Mouse (Mus musculus): ENCODE data around the gene Rabgap1l.

The Rabgap1l gene

GRCm38 (mm10) chr1:160792686-160793355 lies at the start of gene Rabgap1l:
Gene Rabgap1l (minus strand): TSS chr1:160793211.
- DNase-seq = peak; percentile 100

GRCm38 (mm10) chr1:160842567-160842966 lies 49.6 kb upstream of the Rabgap1l start:
- DNase-seq = peak; percentile 75

DNA sequence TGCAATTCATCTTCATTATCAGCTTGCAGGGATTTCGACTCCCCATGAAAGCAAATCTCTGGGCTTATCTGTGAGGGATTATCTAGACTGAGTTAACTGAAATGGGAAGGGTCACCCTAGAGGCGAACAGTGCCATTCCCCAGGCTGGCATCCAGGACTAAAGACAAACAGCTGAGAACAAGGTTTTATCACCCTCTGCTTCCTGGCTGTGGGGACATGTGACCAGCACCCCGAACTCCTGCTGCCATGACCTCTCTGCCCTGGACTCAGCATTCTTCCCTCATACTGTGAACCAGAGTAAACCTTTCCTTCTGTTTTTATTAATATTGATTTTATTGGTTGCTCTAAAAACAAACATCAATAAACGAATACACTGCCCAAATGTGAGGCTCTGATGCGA lies 47.6 kb upstream of the Rabgap1l start:
- no peak for DNase-seq

DNA sequence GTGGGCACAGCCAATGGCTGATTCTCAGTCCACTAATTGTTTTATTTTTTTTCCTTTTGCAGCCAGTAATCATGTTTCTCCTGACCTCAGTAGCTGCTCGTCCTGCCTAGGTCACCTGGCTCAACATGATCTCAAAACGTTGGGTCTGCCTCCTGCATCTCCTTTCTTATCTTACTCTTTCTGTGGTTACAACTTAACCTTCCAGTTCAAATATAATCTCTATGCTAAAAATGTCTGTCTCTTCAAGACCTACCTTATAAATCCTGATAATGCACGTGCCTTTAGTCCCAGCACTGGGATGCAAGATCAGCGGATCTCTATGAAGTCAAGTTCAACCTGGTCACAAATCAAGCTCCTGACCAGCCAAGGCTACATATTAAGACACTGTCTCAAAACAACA lies 46.1 kb upstream of the Rabgap1l start:
- no peak for DNase-seq

DNA sequence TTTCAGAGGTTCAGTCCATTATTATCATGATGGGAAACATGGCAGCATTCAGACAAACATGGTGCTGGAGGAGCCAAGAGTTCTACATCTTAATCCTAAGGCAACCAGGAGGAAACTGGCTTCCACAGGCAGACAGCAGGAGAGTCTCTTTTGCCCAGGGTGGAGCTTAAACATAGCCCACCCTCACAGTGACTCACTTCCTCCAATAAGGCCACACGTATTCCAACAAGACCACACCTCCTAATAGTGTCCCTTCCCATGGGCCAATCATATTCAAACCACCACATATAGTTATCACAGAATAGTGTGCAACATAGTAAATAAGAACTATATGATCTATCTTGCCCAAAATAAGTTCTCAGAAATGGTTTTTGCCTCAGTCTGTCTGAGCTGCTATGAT lies 41.4 kb upstream of the Rabgap1l start:
- DNase-seq = no peak

DNA sequence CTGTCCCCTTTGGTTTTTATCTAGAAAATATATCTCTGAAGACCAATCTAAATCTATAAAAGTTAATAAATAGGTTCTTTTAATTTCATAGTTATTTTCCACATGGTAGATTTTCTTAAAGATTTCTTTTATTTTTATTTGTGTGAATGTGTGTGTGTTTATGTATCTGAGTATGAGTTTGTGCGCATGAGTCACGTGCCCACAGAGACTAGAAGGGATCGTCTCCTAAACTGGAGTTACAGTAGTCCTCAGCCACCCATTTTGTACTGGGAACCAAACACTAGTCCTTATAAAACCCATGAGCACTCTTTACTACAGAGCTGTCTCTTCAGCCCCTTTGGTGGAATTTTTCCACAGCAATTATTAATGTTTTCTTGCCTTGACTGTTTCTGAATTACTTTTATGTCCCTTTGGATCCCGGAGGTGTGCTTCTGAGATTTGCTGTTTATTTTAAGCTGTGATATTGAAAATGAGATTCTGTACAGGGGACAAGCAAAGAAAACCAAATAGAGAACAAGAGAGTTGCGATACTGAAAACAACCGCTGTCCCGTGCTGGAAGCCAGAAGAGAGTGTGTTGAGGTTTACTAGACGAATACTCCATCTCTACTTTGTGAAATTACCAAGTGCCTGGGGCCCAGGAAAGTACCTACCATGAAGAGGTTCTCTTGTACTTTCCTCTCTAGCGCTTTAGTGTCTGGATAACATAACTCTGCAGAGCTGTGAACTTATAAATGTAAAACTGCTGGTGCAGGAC lies 39.4 kb upstream of the Rabgap1l start:
- DNase-seq = peak; percentile 15

DNA sequence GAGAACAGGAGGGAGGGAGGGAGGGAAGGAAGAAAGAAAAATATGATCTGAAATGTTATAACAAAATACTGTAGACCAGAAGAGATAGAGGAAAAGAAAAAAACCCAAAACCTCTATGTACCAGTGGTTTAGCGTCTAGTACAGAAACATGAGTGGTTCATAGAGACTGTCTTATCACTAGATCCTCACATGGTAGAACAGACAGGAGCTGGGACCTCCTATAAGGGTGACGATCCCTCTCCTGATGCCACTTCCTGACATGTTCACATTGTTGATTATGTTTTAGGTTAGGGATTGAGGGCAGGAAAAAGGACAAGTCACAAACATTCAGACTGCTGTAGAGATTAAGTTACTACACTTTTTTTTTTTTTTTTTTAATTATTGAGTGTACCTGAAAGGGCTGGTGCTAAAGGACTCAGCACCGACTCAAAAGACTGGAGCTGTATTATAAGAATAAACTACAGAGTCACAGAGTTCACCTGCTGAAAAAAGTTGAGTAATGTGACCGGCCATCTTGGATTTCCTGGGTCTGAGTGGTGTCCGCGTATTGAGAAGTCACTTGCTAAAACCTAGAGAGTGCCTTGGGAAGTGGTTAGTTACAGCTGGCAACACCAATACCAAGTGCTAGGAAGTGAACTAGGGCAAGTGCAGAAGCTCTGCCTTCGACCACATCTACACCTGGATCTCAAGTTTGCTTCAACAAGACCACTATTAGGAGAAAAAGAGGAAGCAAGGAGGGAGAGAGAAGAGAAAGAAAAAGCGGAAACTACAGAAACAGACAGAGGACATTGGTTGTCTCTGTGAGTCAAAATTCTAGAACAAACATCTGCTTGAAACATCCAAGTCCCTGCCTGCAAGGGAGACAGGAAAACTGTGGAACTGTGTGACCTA lies 37.8 kb upstream of the Rabgap1l start:
- peak; percentile 64 for DNase-seq

DNA sequence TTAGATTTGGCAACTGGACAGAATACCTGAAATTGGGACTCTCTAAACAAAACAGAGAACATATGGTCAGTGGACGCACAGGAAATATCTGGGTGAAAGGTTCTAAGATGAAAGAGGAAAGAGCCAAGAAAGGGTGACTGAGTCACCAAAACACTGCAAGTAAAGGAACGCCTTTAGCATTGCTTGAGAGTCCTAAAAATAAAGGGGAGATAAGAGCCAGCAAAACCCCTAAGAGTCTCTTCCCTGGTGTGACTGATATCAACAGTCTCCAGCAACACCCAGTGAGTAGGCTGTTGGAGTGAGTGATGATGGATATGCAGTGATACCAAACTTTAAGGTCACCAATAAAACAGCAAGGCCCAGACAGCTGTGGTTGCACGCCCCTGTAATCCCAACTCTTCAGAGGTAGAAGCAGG lies 32.4 kb upstream of the Rabgap1l start:
- DNase-seq = no peak

DNA sequence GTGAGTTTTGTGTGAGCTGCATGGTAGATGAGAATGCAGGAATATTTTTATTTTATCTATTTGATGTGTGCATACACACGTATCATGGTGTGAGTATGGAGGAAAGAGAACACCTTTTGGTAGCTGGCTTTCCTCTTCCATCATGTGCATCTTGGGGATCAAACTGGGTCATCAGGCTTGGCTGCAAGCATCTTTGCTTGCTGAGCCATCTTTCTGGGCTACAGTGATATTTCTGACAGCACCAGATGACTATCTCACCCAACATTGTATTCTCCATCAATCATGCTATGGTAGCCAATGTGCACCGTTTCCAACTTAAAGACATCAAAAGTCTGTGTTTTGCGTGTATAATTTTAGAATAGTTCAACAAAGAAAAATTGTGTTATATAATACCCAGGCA lies 30.6 kb upstream of the Rabgap1l start:
- no peak for DNase-seq

DNA sequence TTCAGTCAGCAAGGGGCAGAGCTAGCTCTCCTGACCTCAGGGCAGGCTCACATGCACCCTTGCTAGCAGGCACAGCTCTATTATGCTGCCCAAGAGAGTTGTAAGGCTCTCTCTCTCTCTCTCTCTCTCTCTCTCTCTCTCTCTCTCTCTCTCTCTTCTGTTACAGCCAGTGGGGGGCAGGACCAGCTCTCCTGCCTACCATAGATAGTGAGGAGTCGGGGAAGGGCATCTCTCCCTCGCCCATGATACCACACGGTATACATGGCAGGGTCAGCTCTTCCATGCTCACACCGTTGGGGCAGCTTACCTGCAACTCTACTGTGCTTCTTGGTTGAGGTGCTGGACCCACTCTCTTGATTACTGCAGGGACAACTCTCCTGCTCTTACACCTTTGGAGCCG lies 21.2 kb upstream of the Rabgap1l start:
- DNase-seq = no peak

DNA sequence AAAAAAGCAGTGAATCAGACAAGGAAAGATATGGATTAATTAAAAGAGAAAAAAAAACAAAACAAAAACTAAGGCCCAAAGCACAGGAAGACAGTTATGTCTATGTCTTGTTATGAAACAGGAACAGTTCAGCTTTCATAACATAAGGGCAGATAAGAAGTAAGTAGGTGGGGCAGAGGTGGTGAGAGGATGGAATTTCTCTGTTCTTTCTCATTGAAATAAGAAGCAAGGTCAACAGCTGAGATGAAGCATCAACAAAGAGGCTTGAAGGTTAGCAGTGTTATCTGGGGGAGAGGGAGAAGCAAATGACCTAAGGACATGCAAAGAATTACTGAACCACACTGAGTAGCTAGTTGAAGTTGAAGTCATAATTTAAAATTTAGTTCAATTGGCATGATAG lies 19.4 kb upstream of the Rabgap1l start:
- no peak for DNase-seq

DNA sequence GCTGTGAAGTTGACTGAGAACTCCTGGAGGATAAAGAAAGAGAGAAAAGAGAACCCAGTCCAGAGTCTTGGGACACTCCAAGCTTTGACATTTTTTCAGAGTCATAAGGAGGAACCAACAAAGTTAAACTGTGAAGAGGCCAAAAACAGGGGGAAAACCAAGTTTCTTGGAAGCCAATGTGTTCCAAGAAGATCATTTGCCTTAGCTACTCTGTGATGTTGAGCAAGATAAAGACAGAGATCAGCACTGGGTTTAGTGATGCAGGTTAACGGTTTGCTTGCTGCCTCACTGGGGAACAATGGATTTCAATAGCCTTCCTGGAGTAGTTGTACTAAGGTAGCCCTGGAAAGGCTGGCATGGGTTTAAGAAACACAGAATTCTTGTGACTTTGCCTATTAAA lies 18.9 kb upstream of the Rabgap1l start:
- no peak for DNase-seq

DNA sequence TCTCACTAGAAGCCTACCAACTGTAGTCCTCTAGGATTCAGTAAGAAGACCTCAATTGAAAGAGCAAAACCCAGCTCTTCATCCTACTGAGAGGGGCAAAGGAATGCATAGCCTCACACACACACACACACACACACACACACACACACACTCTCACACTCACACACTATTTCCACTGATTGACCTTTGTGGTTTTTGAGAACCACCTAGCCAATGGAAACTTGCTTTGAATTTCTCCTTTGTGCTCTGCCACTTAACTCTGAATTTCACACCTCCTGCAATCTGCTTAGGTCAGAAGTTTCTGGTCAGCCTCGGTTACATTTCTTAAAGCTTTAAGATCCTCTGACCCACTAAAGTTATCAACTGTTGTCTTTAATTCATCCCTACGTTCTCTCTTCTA lies 12.3 kb upstream of the Rabgap1l start:
- peak; percentile 22 for DNase-seq

DNA sequence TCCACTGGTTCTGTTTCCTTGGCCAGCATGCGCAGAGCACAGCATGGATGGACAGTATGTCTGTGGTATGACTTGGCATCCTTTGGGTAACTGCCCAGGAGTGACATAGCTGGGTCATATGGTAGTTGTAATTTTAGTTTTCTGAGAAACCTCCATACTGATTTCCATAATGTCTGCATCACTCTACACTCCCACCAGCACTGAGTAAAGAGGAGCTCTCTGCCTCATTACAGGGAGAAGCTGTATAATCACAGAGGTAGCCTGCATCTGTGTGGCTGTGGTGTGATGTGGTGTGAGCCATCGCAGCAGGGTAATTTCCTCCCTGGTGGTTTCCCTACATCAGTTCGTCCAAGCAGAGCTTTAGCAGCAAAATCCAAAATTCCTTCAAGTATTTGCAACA lies 7.0 kb upstream of the Rabgap1l start:
- peak; percentile 68 for DNase-seq

- no peak for DNase-seq
These were observed 2.0 kb upstream of the Rabgap1l start for GRCm38 (mm10) chr1:160795016-160795415.

DNA sequence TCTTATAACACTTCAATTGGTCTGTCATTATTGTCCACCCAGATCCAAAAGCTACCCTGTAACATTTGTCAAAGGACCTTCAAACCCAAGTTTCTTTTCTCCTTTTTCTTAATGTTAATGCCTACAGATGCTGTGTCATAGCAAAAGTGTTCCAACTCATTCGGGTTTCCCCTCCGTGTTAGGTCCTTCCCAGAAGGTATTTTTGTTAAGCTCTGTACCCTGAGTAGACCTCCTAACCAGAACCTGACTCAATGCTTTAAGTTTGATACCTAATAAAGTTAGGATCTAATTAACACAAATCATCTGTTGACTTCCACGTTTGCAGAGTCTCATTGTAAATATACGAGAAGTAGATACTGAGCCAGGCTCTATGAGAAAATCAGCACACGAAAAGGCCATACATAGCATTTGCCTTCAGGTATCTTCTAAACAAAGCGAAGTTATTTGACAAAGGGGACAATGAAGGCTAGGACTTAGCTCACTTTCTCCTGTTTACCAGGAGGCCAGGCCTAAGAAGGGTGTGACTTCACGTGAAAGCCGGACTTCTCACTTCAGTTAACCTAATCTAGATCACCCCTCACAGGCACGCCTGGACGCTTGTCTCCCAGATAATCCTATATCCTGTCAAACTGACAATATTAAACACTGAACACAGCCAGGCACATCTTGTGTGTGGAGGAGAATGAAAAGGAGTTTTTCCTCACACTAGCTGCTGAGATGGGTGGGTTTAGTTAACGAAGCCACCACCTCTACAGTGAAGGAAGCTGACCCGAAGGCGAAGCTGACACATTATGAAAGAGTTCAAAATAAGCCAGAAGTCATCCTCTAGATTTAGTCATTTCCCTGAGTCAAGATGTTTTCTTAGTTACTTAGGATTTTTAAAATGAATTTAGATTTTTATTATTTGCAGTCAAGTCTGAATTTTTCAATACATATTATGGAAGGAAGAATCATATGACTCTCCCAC lies 1.1 kb upstream of the Rabgap1l start:
- DNase-seq = no peak

DNA sequence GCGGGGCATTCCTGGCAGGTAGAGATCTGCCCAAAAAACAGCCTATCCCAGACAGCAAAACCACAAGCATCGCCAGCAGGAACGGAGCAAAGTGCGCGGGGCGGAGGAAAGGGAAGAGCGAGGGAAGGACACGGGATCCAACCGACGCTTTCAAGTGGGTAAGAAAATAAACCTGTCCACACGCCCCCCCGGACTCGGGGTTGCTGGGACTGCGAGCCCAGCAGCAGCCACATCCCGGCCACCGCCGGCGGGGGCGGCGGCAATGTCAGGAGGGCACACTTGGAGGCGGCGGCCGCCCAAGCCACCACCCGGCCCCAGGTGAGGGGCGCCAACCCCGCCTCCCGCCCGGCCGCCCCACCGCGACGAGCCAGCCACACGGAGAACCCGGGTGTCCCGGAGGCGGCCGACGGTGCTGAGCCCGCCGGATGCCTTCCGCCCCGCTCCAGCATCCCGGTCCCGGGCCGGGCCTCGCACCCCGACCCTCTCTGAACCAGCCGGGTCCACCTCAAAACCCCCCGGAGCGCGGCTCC lies 790 bp downstream of the Rabgap1l start:
- DNase-seq = no peak

DNA sequence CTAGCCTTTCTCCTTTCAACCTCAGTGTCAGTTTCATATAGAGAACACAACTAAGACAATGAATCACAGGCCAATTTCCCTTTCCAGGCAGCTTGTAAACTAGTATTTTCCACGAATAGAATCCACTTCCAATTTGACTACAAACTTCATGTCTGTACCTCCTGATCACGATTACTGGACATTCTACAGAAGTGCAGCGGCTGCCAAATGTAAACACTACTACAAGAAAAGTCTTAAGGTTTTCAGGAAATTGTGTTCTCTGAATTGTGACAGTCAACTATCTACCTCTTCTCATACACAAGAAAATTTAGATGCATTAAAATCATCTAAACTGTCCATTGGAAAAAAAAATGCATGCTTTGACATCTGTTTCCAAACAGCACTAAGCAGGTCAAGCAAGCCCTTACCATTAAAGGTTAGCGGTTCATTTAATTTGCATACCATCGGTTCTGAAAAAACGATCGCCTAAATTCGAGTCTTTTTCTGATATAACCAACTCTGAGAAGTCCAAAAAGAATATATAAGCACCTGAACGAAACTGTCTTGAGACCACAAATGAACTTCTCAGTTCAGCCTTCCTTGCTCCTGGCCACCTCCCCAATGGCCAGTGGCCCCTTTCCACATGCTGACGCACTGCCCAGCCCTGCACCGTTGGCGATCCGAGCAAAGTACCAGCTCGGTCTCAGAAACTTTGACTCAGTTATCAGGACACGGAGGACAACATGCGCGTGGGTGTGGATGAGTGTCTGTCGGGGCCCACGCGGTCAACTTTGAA lies 1.4 kb downstream of the Rabgap1l start:
- DNase-seq = no peak

GRCm38 (mm10) chr1:160790630-160791029 lies 2.4 kb downstream of the Rabgap1l start:
- no peak for DNase-seq

DNA sequence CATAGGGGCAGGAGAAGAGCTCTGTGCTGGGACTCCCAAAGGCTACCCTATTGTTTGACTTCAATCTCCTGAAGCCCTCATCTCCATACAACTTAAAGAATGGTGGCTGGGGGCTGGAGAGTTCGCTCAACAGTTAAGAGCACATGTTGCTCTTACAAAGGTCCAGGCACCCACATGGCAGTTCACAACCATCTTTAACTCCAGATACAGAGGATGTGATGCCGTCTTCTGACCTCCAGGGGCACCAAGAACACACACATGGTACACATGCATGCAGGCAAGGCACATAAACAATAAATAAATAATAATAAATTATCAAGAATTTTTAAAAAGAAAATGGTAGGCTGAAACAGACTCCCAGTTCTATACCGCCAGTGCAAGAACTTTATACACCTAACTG lies 3.1 kb downstream of the Rabgap1l start:
- DNase-seq = no peak

DNA sequence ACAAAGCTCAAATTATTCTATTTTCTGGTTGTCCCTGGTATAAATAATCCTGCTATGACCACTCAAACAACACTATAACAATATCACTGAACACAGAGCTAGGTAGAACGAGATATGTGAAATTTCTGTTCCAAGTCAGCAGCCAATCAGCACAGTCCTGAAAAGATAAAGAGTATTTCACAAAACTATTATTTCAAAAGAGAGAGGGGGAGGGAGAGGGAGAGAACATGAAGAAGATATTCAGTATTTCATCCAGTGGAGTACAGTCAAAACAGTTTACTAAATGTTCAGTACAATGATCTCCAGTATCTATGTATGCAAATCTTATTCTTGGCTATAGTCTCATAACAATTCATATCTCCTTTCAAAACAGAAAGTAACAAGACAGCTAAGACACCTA lies 5.1 kb downstream of the Rabgap1l start:
- DNase-seq = no peak
